Mouse (Mus musculus): ENCODE measurements around the gene Cdsn. TPM values are rescaled to one million over a fixed set of nuclear protein-coding genes. Genes with fewer than 3 reads are reported as not detected.

Gene Cdsn
- polyA plus RNA-seq, 1 experiment from 2014 or later, result 0.10 TPM

DNA sequence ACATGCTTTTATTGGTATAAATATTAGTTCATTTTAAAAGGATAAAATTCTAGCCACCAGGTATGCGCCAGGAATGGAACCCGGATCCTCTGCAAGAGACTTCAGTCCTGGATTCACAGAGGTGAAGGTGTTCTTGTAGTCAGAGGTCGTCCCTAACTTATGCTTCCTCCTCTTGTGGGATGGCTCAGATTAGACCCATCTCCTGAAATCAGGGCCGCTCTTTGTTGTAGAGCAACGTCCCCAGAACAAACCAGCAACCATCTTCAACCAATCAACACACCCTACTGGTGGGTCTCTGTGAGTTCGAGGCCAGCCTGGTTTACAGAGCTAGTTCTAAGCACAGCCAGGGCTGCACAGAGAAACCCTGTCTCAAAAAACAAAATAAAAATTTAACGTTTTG lies 42.5 kb downstream of the Cdsn start:
- WGBS, result 82% methylated on average over 7 of the region's 7 CpGs
- Histone ChIP-seq H3K27me3 (replicated peaks; ENCODE audit: control insufficient read depth, insufficient read depth, low read length) (no peaks in the 10 kb centered on the region), H3K27ac (ENCODE audit: low read length) (no peak overlapping the region), H3K4me1 (ENCODE audit: control insufficient read depth, insufficient read depth, low read length) (no peaks in the 10 kb centered on the region), H3K4me2 (ENCODE audit: low read depth, low read length) (no peak overlapping the region), H3K9ac (ENCODE audit: low read depth, low read length) (no peak overlapping the region), H3K9me3 (ENCODE audit: control insufficient read depth, low read length) (no peaks in the 10 kb centered on the region), H3K36me3 (ENCODE audit: control insufficient read depth, insufficient read depth, low read length) (no peaks in the 10 kb centered on the region), H3K4me3 (ENCODE audit: low read length) (no peak overlapping the region)
- ATAC-seq, result no peak

GRCm38 (mm10) chr17:35597399-35597798 lies 45.5 kb downstream of the Cdsn start:
- no peak for ATAC-seq
- H3K4me2 ChIP-seq (ENCODE audit: low read depth, low read length), result no peak overlapping the region
- H3K9me3 ChIP-seq (ENCODE audit: control insufficient read depth, low read length), result no peaks in the 10 kb centered on the region
- no peak overlapping the region for H3K27ac ChIP-seq (ENCODE audit: low read length)
- 94% methylated on average over 3 of the region's 3 CpGs for WGBS
- no peak overlapping the region for H3K4me3 ChIP-seq (ENCODE audit: low read length)
- no peaks in the 10 kb centered on the region for H3K36me3 ChIP-seq (ENCODE audit: control insufficient read depth, insufficient read depth, low read length)
- no peak overlapping the region for H3K9ac ChIP-seq (ENCODE audit: low read depth, low read length)
- H3K4me1 ChIP-seq (ENCODE audit: control insufficient read depth, insufficient read depth, low read length), result no peaks in the 10 kb centered on the region
- no peaks in the 10 kb centered on the region for H3K27me3 ChIP-seq (replicated peaks; ENCODE audit: control insufficient read depth, insufficient read depth, low read length)

- Histone ChIP-seq H3K9ac (ENCODE audit: low read depth, low read length) (no peak within 1 kb of the TSS), H3K27me3 (replicated peaks; ENCODE audit: control insufficient read depth, insufficient read depth, low read length) (no peaks in the 10 kb centered on the region), H3K36me3 (ENCODE audit: control insufficient read depth, insufficient read depth, low read length) (no peaks in the 10 kb centered on the region), H3K9me3 (ENCODE audit: control insufficient read depth, low read length) (no peaks in the 10 kb centered on the region), H3K4me2 (ENCODE audit: low read depth, low read length) (peak within 1 kb of the TSS; percentile 17; the same call in 1 of the 2 replicates), H3K4me3 (ENCODE audit: low read length) (no peak within 1 kb of the TSS), H3K27ac (ENCODE audit: low read length) (no peak within 1 kb of the TSS), H3K4me1 (ENCODE audit: control insufficient read depth, insufficient read depth, low read length) (no peaks in the 10 kb centered on the region)
- WGBS, result 45% methylated on average over 2 of the region's 2 CpGs
- no peak for ATAC-seq
These were observed 49.3 kb downstream of the Cdsn start, which contains the start of gene Sfta2 for GRCm38 (mm10) chr17:35601249-35601648. Gene Sfta2 (plus strand): TSS chr17:35601549.

- H3K4me3 ChIP-seq (ENCODE audit: low read length), result no peak overlapping the region
- H3K4me2 ChIP-seq (ENCODE audit: low read depth, low read length), result peak overlapping the region; percentile 17; the same call in 1 of the 2 replicates
- H3K4me1 ChIP-seq (ENCODE audit: control insufficient read depth, insufficient read depth, low read length), result no peaks in the 10 kb centered on the region
- H3K36me3 ChIP-seq (ENCODE audit: control insufficient read depth, insufficient read depth, low read length), result no peaks in the 10 kb centered on the region
- no peaks in the 10 kb centered on the region for H3K9me3 ChIP-seq (ENCODE audit: control insufficient read depth, low read length)
- ATAC-seq, result peak; percentile 38; the same call in 1 of the 2 replicates
- no peak overlapping the region for H3K9ac ChIP-seq (ENCODE audit: low read depth, low read length)
- no peak overlapping the region for H3K27ac ChIP-seq (ENCODE audit: low read length)
- 40% methylated on average over 8 of the region's 8 CpGs for WGBS
- no peaks in the 10 kb centered on the region for H3K27me3 ChIP-seq (replicated peaks; ENCODE audit: control insufficient read depth, insufficient read depth, low read length)
These were observed 49.9 kb downstream of the Cdsn start for GRCm38 (mm10) chr17:35601736-35602354.

Other genes with a start within 250 kb of the Cdsn start
- gene H2-Q1, start 231.7 kb upstream of the Cdsn start, polyA plus RNA-seq (2015; fragmentation: Nextera tagmentation; extraction: Ambion mirVana), result 8.8 and 12.8 TPM in 2 replicates
- gene H2-Q2, start 209.9 kb upstream of the Cdsn start, polyA plus RNA-seq (2015; fragmentation: Nextera tagmentation; extraction: Ambion mirVana), result 136 and 184 TPM in 2 replicates
- gene H2-Q4, start 172.5 kb upstream of the Cdsn start, polyA plus RNA-seq (2015; fragmentation: Nextera tagmentation; extraction: Ambion mirVana), result 4.8 and 5.1 TPM in 2 replicates
- 2.0 and 2.2 TPM in 2 replicates for gene H2-Q6, start 127.3 kb upstream of the Cdsn start, polyA plus RNA-seq (2015; fragmentation: Nextera tagmentation; extraction: Ambion mirVana)
- 5.9 and 7.3 TPM in 2 replicates for gene H2-Q7, start 113.0 kb upstream of the Cdsn start, polyA plus RNA-seq (2015; fragmentation: Nextera tagmentation; extraction: Ambion mirVana)
- 80.2 and 93.1 TPM in 2 replicates for gene H2-Q10, start 82.0 kb upstream of the Cdsn start, polyA plus RNA-seq (2015; fragmentation: Nextera tagmentation; extraction: Ambion mirVana)
- gene Pou5f1, start 46.1 kb upstream of the Cdsn start, polyA plus RNA-seq (2015; fragmentation: Nextera tagmentation; extraction: Ambion mirVana), result not detected in 2 replicates
- gene Tcf19, start 35.3 kb upstream of the Cdsn start, polyA plus RNA-seq (2015; fragmentation: Nextera tagmentation; extraction: Ambion mirVana), result 57.7 and 68.3 TPM in 2 replicates
- gene Cchcr1, start 35.0 kb upstream of the Cdsn start, polyA plus RNA-seq (2015; fragmentation: Nextera tagmentation; extraction: Ambion mirVana), result 12.5 and 15.7 TPM in 2 replicates
- 0.66 and 0.81 TPM in 2 replicates for gene Psors1c2, start 18.9 kb upstream of the Cdsn start, polyA plus RNA-seq (2015; fragmentation: Nextera tagmentation; extraction: Ambion mirVana)
- not detected in 2 replicates for gene 2300002M23Rik, start 15.3 kb downstream of the Cdsn start, polyA plus RNA-seq (2015; fragmentation: Nextera tagmentation; extraction: Ambion mirVana)
- 1.2 and 3.3 TPM in 2 replicates for gene Sfta2, start 49.4 kb downstream of the Cdsn start, polyA plus RNA-seq (2015; fragmentation: Nextera tagmentation; extraction: Ambion mirVana)
- gene Gm9573, start 74.5 kb downstream of the Cdsn start, polyA plus RNA-seq (2015; fragmentation: Nextera tagmentation; extraction: Ambion mirVana), result not detected in 2 replicates
- gene Mucl3, start 91.6 kb downstream of the Cdsn start, polyA plus RNA-seq (2015; fragmentation: Nextera tagmentation; extraction: Ambion mirVana), result 0.20 and 0.21 TPM in 2 replicates
- gene Vars2, start 115.5 kb downstream of the Cdsn start, polyA plus RNA-seq (2015; fragmentation: Nextera tagmentation; extraction: Ambion mirVana), result 19.3 and 22.8 TPM in 2 replicates
- gene Gtf2h4, start 121.6 kb downstream of the Cdsn start, polyA plus RNA-seq (2015; fragmentation: Nextera tagmentation; extraction: Ambion mirVana), result 41.9 and 45.1 TPM in 2 replicates
- 54.1 and 57.1 TPM in 2 replicates for gene Ddr1, start 152.5 kb downstream of the Cdsn start, polyA plus RNA-seq (2015; fragmentation: Nextera tagmentation; extraction: Ambion mirVana)